Mouse (Mus musculus) spleen, adult 10 weeks (tissue): ENCODE data around the gene Prokr2. TPM values are rescaled to one million over a fixed set of nuclear protein-coding genes. Genes with fewer than 3 reads are reported as not detected.

Source experiments
- polyA plus RNA-seq: library from polyadenylated mRNA; stranded (reverse); fragments of 350-450 nt; fragmentation: Illumina TruSeq; extraction: RNeasy Lipid Tissue Mini Kit (QIAGEN cat#74804); gene quantifications from one replicate; pipeline ENCODE4 v1.2.3, GENCODE M21; 2015; ENCODE audit warnings: low replicate concordance; ENCODE audit not compliant: insufficient read depth

Prokr2 gene
- polyA plus RNA-seq: 0.73 TPM

GRCm38 (mm10) chr2:132385194-132385838 lies at the start of gene Prokr2:
Gene Prokr2, minus strand, starts transcription at chr2:132385447.

Other genes starting within 250 kb of the Prokr2 start
- 28.7 TPM for gene Slc23a2, start 240.3 kb downstream of the Prokr2 start, polyA plus RNA-seq
- gene Tmem230, start 137.6 kb downstream of the Prokr2 start, polyA plus RNA-seq: 49.8 TPM
- gene Pcna, start 132.1 kb downstream of the Prokr2 start, polyA plus RNA-seq: 243 TPM
- gene Cds2, start 122.3 kb downstream of the Prokr2 start, polyA plus RNA-seq: 58.6 TPM
- 147 TPM for gene Gpcpd1, start 202.3 kb upstream of the Prokr2 start, polyA plus RNA-seq